Mouse (Mus musculus): ENCODE measurements around the gene Ndnf. TPM values are rescaled to one million over a fixed set of nuclear protein-coding genes. Genes with fewer than 3 reads are reported as not detected.

Gene Ndnf
- total and polyA plus RNA-seq, 3 experiments = 0.05 TPM; not detected in 2

GRCm38 (mm10) chr6:65646408-65646807 lies 25.0 kb upstream of the Ndnf start:
- Histone ChIP-seq H3K4me1 (ENCODE audit: insufficient read depth, low read depth, low read length) (no peaks in the 10 kb centered on the region; the same call in 1 of the 2 replicates), H3K27me3 (ENCODE audit: insufficient read depth, low read length) (peaks cover 3% of the 10 kb centered on the region), H3K36me3 (replicated peaks) (no peaks in the 10 kb centered on the region), H3K9me3 (replicated peaks) (no peaks in the 10 kb centered on the region), H3K4me3 (ENCODE audit: low read depth, low read length) (no peak overlapping the region)
- DNase-seq (ENCODE audit: low spot score) = no peak
- ATAC-seq (ENCODE audit: extremely low read depth, insufficient number of reproducible peaks, low FRiP score, poor library complexity, severe bottlenecking) = no peak
- no peak for TF ChIP-seq GATA1 (IDR thresholded peaks at IDR 0.05; ENCODE audit: borderline replicate concordance, low read length)
- no peak for TF ChIP-seq POLR2AphosphoS5 (IDR thresholded peaks at IDR 0.05; ENCODE audit: insufficient replicate concordance, low read depth, low read length)
- no peak for TF ChIP-seq GATA2 (IDR thresholded peaks at IDR 0.05; ENCODE audit: borderline replicate concordance, low read depth, low read length)
- no peak for TF ChIP-seq CTCF (IDR thresholded peaks at IDR 0.05; ENCODE audit: low read depth, low read length)
- no peak for TF ChIP-seq TAL1 (conservative IDR thresholded peaks at IDR 0.05; ENCODE audit: low read depth, low read length)

- Histone ChIP-seq H3K36me3 (replicated peaks) (no peaks in the 10 kb centered on the region), H3K4me3 (ENCODE audit: low read depth, low read length) (no peak overlapping the region), H3K9me3 (replicated peaks) (no peaks in the 10 kb centered on the region), H3K4me1 (ENCODE audit: insufficient read depth, low read depth, low read length) (no peaks in the 10 kb centered on the region; the same call in 1 of the 2 replicates), H3K27me3 (ENCODE audit: insufficient read depth, low read length) (peaks cover 3% of the 10 kb centered on the region)
- ATAC-seq (ENCODE audit: extremely low read depth, insufficient number of reproducible peaks, low FRiP score, poor library complexity, severe bottlenecking) (no peak; the same call in 1 of the 2 replicates), DNase-seq (ENCODE audit: low spot score) (no peak)
- no peak for TF ChIP-seq TAL1 (conservative IDR thresholded peaks at IDR 0.05; ENCODE audit: low read depth, low read length)
- TF ChIP-seq GATA1 (IDR thresholded peaks at IDR 0.05; ENCODE audit: borderline replicate concordance, low read length) = no peak
- no peak for TF ChIP-seq CTCF (IDR thresholded peaks at IDR 0.05; ENCODE audit: low read depth, low read length)
- no peak for TF ChIP-seq POLR2AphosphoS5 (IDR thresholded peaks at IDR 0.05; ENCODE audit: insufficient replicate concordance, low read depth, low read length)
- no peak for TF ChIP-seq GATA2 (IDR thresholded peaks at IDR 0.05; ENCODE audit: borderline replicate concordance, low read depth, low read length)
Measured at GRCm38 (mm10) chr6:65647731-65648130, 23.7 kb upstream of the Ndnf start.

- no peaks in the 10 kb centered on the region for H3K36me3 ChIP-seq (replicated peaks)
- H3K4me3 ChIP-seq (ENCODE audit: low read depth, low read length) = no peak overlapping the region
- H3K9me3 ChIP-seq (replicated peaks) = no peaks in the 10 kb centered on the region
- TF ChIP-seq CTCF (IDR thresholded peaks at IDR 0.05; ENCODE audit: low read depth, low read length) = no peak
- TF ChIP-seq GATA2 (IDR thresholded peaks at IDR 0.05; ENCODE audit: borderline replicate concordance, low read depth, low read length) = no peak
- TF ChIP-seq TAL1 (conservative IDR thresholded peaks at IDR 0.05; ENCODE audit: low read depth, low read length) = no peak
- TF ChIP-seq GATA1 (IDR thresholded peaks at IDR 0.05; ENCODE audit: borderline replicate concordance, low read length) = no peak
- TF ChIP-seq POLR2AphosphoS5 (IDR thresholded peaks at IDR 0.05; ENCODE audit: insufficient replicate concordance, low read depth, low read length) = no peak
- ATAC-seq (ENCODE audit: extremely low read depth, insufficient number of reproducible peaks, low FRiP score, poor library complexity, severe bottlenecking) (no peak), DNase-seq (ENCODE audit: low spot score) (no peak)
- H3K4me1 ChIP-seq (ENCODE audit: insufficient read depth, low read depth, low read length) = no peaks in the 10 kb centered on the region; the same call in 1 of the 2 replicates
- H3K27me3 ChIP-seq (ENCODE audit: insufficient read depth, low read length) = peaks cover 3% of the 10 kb centered on the region
Measured at GRCm38 (mm10) chr6:65651376-65651775, 20.0 kb upstream of the Ndnf start.

GRCm38 (mm10) chr6:65661272-65661671 lies 10.1 kb upstream of the Ndnf start:
- Histone ChIP-seq H3K9me3 (replicated peaks) (no peaks in the 10 kb centered on the region), H3K4me1 (ENCODE audit: insufficient read depth, low read depth, low read length) (peaks cover 3% of the 10 kb centered on the region; the same call in 1 of the 2 replicates), H3K36me3 (replicated peaks) (no peaks in the 10 kb centered on the region), H3K27me3 (ENCODE audit: insufficient read depth, low read length) (peaks cover 5% of the 10 kb centered on the region), H3K4me3 (ENCODE audit: low read depth, low read length) (no peak overlapping the region)
- TF ChIP-seq CTCF (IDR thresholded peaks at IDR 0.05; ENCODE audit: low read depth, low read length) (no peak), GATA2 (IDR thresholded peaks at IDR 0.05; ENCODE audit: borderline replicate concordance, low read depth, low read length) (no peak), POLR2AphosphoS5 (IDR thresholded peaks at IDR 0.05; ENCODE audit: insufficient replicate concordance, low read depth, low read length) (no peak), GATA1 (IDR thresholded peaks at IDR 0.05; ENCODE audit: borderline replicate concordance, low read length) (no peak), TAL1 (conservative IDR thresholded peaks at IDR 0.05; ENCODE audit: low read depth, low read length) (no peak)
- DNase-seq (ENCODE audit: low spot score) (no peak), ATAC-seq (ENCODE audit: extremely low read depth, insufficient number of reproducible peaks, low FRiP score, poor library complexity, severe bottlenecking) (no peak)

GRCm38 (mm10) chr6:65662050-65662449 lies 9.3 kb upstream of the Ndnf start:
- no peaks in the 10 kb centered on the region for H3K36me3 ChIP-seq (replicated peaks)
- no peak overlapping the region for H3K4me3 ChIP-seq (ENCODE audit: low read depth, low read length)
- ATAC-seq (ENCODE audit: extremely low read depth, insufficient number of reproducible peaks, low FRiP score, poor library complexity, severe bottlenecking) = no peak
- peaks cover 5% of the 10 kb centered on the region for H3K27me3 ChIP-seq (ENCODE audit: insufficient read depth, low read length)
- H3K4me1 ChIP-seq (ENCODE audit: insufficient read depth, low read depth, low read length) = peaks cover 3% of the 10 kb centered on the region; the same call in 1 of the 2 replicates
- DNase-seq (ENCODE audit: low spot score) = no peak
- H3K9me3 ChIP-seq (replicated peaks) = no peaks in the 10 kb centered on the region
- TF ChIP-seq GATA2 (IDR thresholded peaks at IDR 0.05; ENCODE audit: borderline replicate concordance, low read depth, low read length) = no peak
- TF ChIP-seq GATA1 (IDR thresholded peaks at IDR 0.05; ENCODE audit: borderline replicate concordance, low read length) = no peak
- no peak for TF ChIP-seq CTCF (IDR thresholded peaks at IDR 0.05; ENCODE audit: low read depth, low read length)
- TF ChIP-seq POLR2AphosphoS5 (IDR thresholded peaks at IDR 0.05; ENCODE audit: insufficient replicate concordance, low read depth, low read length) = no peak
- no peak for TF ChIP-seq TAL1 (conservative IDR thresholded peaks at IDR 0.05; ENCODE audit: low read depth, low read length)

GRCm38 (mm10) chr6:65663990-65664389 lies 7.4 kb upstream of the Ndnf start:
- no peaks in the 10 kb centered on the region for H3K9me3 ChIP-seq (replicated peaks)
- H3K4me1 ChIP-seq (ENCODE audit: insufficient read depth, low read depth, low read length) = peaks cover 3% of the 10 kb centered on the region; the same call in 1 of the 2 replicates

More at GRCm38 (mm10) chr6:65663990-65664389, 7.4 kb upstream of the Ndnf start:
- no peak overlapping the region for H3K4me3 ChIP-seq (ENCODE audit: low read depth, low read length)
- H3K36me3 ChIP-seq (replicated peaks) = no peaks in the 10 kb centered on the region
- no peak for DNase-seq (ENCODE audit: low spot score)
- no peak for ATAC-seq (ENCODE audit: extremely low read depth, insufficient number of reproducible peaks, low FRiP score, poor library complexity, severe bottlenecking)
- TF ChIP-seq GATA1 (IDR thresholded peaks at IDR 0.05; ENCODE audit: borderline replicate concordance, low read length) = no peak
- no peak for TF ChIP-seq TAL1 (conservative IDR thresholded peaks at IDR 0.05; ENCODE audit: low read depth, low read length)
- TF ChIP-seq GATA2 (IDR thresholded peaks at IDR 0.05; ENCODE audit: borderline replicate concordance, low read depth, low read length) = no peak
- no peak for TF ChIP-seq POLR2AphosphoS5 (IDR thresholded peaks at IDR 0.05; ENCODE audit: insufficient replicate concordance, low read depth, low read length)
- no peak for TF ChIP-seq CTCF (IDR thresholded peaks at IDR 0.05; ENCODE audit: low read depth, low read length)
- peaks cover 3% of the 10 kb centered on the region for H3K27me3 ChIP-seq (ENCODE audit: insufficient read depth, low read length)
